Comparison of ENCODE assay signal across 37 mouse cellular contexts in the genomic region with DNA sequence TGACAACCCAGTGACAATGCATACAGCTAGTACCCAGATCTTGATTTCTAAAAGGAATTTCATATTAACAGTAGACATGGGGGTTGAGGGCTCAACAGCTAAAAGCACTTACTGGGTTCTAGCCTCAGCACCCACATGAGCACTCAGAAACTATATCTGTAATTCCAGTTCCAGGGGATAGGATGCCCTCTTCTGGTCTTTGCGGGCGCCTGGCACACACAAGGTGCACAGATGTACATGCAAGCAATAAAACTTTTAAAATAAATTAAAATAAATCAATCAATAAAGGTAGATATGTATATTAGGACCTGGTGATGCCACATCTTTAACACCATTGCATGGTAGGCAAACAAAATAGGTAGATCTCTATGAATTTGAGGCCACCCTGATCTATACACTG.
DNase-seq lines count a peak whose midpoint lies in the region; ATAC-seq and TF ChIP-seq lines count a peak whose summit lies in the region.
"Had no signal": no experiment of that assay in that cellular context is flagged by ENCODE, and none has a peak within 500 bp of the region (broad histone marks: within the 10 kb centered on the region; RNA-seq: fewer than 3 reads in every experiment).

No protein-coding gene starts in this region.

- no peak overlapping the region for H3K9ac ChIP-seq in heart, adult 2 months (ENCODE audit: low read depth, low read length)
- H3K9ac ChIP-seq in liver, postnatal 0 days (replicated peaks): no peak overlapping the region
- no peak overlapping the region for H3K9ac ChIP-seq in liver, embryonic 11.5 days (ENCODE audit: low read depth, low read length)
- H3K9ac ChIP-seq in stomach, postnatal 0 days (ENCODE audit: low read length): no peak overlapping the region
- H3K9ac ChIP-seq: embryonic facial prominence, embryonic 15.5 days; forebrain, embryonic 12.5 days; forebrain, postnatal 0 days; heart, embryonic 12.5 days; hindbrain, embryonic 15.5 days; limb, embryonic 13.5 days; liver, embryonic 12.5 days; midbrain, embryonic 15.5 days; neural tube, embryonic 15.5 days had no signal

- no peaks in the 10 kb centered on the region for H3K27me3 ChIP-seq in heart, adult 2 months (ENCODE audit: control insufficient read depth, insufficient read depth, low read length)
- H3K27me3 ChIP-seq in liver, postnatal 0 days (ENCODE audit: insufficient read depth, low read length): no peaks in the 10 kb centered on the region
- no peaks in the 10 kb centered on the region for H3K27me3 ChIP-seq in liver, embryonic 11.5 days (replicated peaks; ENCODE audit: control insufficient read depth, insufficient read depth, low read length)
- no peaks in the 10 kb centered on the region for H3K27me3 ChIP-seq in stomach, postnatal 0 days (ENCODE audit: control insufficient read depth, insufficient read depth, low read length)
- H3K27me3 ChIP-seq: embryonic facial prominence, embryonic 15.5 days; forebrain, embryonic 12.5 days; heart, embryonic 12.5 days; hindbrain, embryonic 15.5 days; limb, embryonic 13.5 days; liver, embryonic 12.5 days; midbrain, embryonic 15.5 days; neural tube, embryonic 15.5 days had no signal

- H3K9me3 ChIP-seq in liver, postnatal 0 days (ENCODE audit: low read length): no peaks in the 10 kb centered on the region
- H3K9me3 ChIP-seq in liver, embryonic 11.5 days (ENCODE audit: control insufficient read depth, low read length): no peaks in the 10 kb centered on the region
- H3K9me3 ChIP-seq in stomach, postnatal 0 days (ENCODE audit: control insufficient read depth, low read length): no peaks in the 10 kb centered on the region
- H3K9me3 ChIP-seq: embryonic facial prominence, embryonic 10.5 days; embryonic facial prominence, embryonic 15.5 days; forebrain, embryonic 12.5 days; G1E; heart, embryonic 12.5 days; hindbrain, embryonic 10.5 days; hindbrain, embryonic 15.5 days; limb, embryonic 13.5 days; liver, embryonic 12.5 days; midbrain, embryonic 10.5 days; midbrain, embryonic 15.5 days; neural tube, embryonic 15.5 days had no signal

- no peak for TF ChIP-seq EP300 in heart, adult 2 months (IDR thresholded peaks at IDR 0.05; ENCODE audit: insufficient read depth, low read depth, low read length)
- TF ChIP-seq EP300 in liver, postnatal 0 days (IDR thresholded peaks at IDR 0.05; ENCODE audit: low read depth): no peak
- no peak for TF ChIP-seq EP300 in stomach, postnatal 0 days (optimal IDR thresholded peaks at IDR 0.05)

- H3K4me3 ChIP-seq in heart, adult 2 months: no peak overlapping the region
- H3K4me3 ChIP-seq in liver, postnatal 0 days (ENCODE audit: low read depth, low read length): no peak overlapping the region
- H3K4me3 ChIP-seq in liver, embryonic 11.5 days (ENCODE audit: low read depth, low read length): no peak overlapping the region
- no peak overlapping the region for H3K4me3 ChIP-seq in stomach, postnatal 0 days (ENCODE audit: low read depth, low read length)
- H3K4me3 ChIP-seq: embryonic facial prominence, embryonic 10.5 days; embryonic facial prominence, embryonic 15.5 days; forebrain, embryonic 12.5 days; heart, embryonic 12.5 days; hindbrain, embryonic 10.5 days; hindbrain, embryonic 15.5 days; limb, embryonic 13.5 days; liver, embryonic 12.5 days; midbrain, embryonic 10.5 days; midbrain, embryonic 15.5 days; neural tube, embryonic 15.5 days had no signal

- H3K27ac ChIP-seq in heart, adult 2 months: no peak overlapping the region
- no peak overlapping the region for H3K27ac ChIP-seq in liver, postnatal 0 days (ENCODE audit: low read depth)
- no peak overlapping the region for H3K27ac ChIP-seq in liver, embryonic 11.5 days (ENCODE audit: low read depth, low read length)
- no peak overlapping the region for H3K27ac ChIP-seq in stomach, postnatal 0 days (replicated peaks)
- H3K27ac ChIP-seq: embryonic facial prominence, embryonic 10.5 days; embryonic facial prominence, embryonic 15.5 days; forebrain, embryonic 12.5 days; hindbrain, embryonic 10.5 days; hindbrain, embryonic 15.5 days; kidney, postnatal 0 days; limb, embryonic 13.5 days; liver, embryonic 12.5 days; midbrain, embryonic 10.5 days; midbrain, embryonic 15.5 days; neural tube, embryonic 15.5 days had no signal

- intact Hi-C loops in heart, adult 2 months (cut with DNase I): no loop called here
- intact Hi-C loops in heart, postnatal 36 days (cut with DNase I): loop anchor here (10.0 kb wide), 1 partner anchor 213 kb away; a partner anchor contains a TSS

- no peak for TF ChIP-seq POLR2A in heart, adult 2 months (IDR thresholded peaks at IDR 0.05; ENCODE audit: insufficient read depth, low read depth, low read length)

- no peak for DNase-seq in heart, adult 2 months
- DNase-seq in heart, postnatal 36 days: no peak
- no peak for DNase-seq in liver, postnatal 0 days
- no peak for DNase-seq in liver, embryonic 11.5 days (ENCODE audit: low spot score)
- DNase-seq in NIH3T3 (ENCODE audit: low read depth): peak; percentile 43
- no peak for DNase-seq in stomach, postnatal 0 days (ENCODE audit: low spot score)
- no peak for DNase-seq in cerebellum, postnatal 4 days (ENCODE audit: low spot score in 2 of 2)
- no peak for DNase-seq in B cell, adult 2 months
- DNase-seq: adrenal gland, adult 8-10 months; cerebellum, adult 11 months; cerebellum, adult 9-11 months; forebrain, postnatal 0 days; gastrocnemius, postnatal 25 days; heart, adult 18-20 months; heart, postnatal 10 days; kidney, adult 8-10 months; kidney, postnatal 4 days; lung, adult 18-20 months; lung, postnatal 10 days; retina, postnatal 1 day; right cerebral cortex, postnatal 14 days; thymus, postnatal 14 days had no signal

- ATAC-seq in liver, postnatal 0 days: no peak
- no peak for ATAC-seq in liver, embryonic 11.5 days (replicated peaks; ENCODE audit: low FRiP score)
- no peak for ATAC-seq in stomach, postnatal 0 days (ENCODE audit: low FRiP score, low TSS enrichment)
- ATAC-seq: activated CD4-positive, CD25-positive, alpha-beta regulatory T cell, adult 4 months; forebrain, postnatal 0 days; inflammation-experienced regulatory T-cells, adult 6 months; liver, embryonic 12.5 days; midbrain, embryonic 15.5 days had no signal

- H3K79me2 ChIP-seq in heart, adult 2 months (replicated peaks; ENCODE audit: control insufficient read depth, insufficient read depth, low read length): no peaks in the 10 kb centered on the region

- H3K36me3 ChIP-seq in heart, adult 2 months (ENCODE audit: control insufficient read depth, insufficient read depth, low read length): no peaks in the 10 kb centered on the region
- no peaks in the 10 kb centered on the region; the same call in 1 of the 2 replicates for H3K36me3 ChIP-seq in liver, postnatal 0 days (replicated peaks; ENCODE audit: insufficient read depth, low read length)
- H3K36me3 ChIP-seq in liver, embryonic 11.5 days (ENCODE audit: control insufficient read depth, insufficient read depth, low read length): no peaks in the 10 kb centered on the region
- no peaks in the 10 kb centered on the region for H3K36me3 ChIP-seq in stomach, postnatal 0 days (ENCODE audit: control insufficient read depth, insufficient read depth, low read length)
- H3K36me3 ChIP-seq: embryonic facial prominence, embryonic 10.5 days; embryonic facial prominence, embryonic 15.5 days; forebrain, embryonic 12.5 days; heart, embryonic 12.5 days; hindbrain, embryonic 10.5 days; hindbrain, embryonic 15.5 days; limb, embryonic 13.5 days; liver, embryonic 12.5 days; midbrain, embryonic 10.5 days; midbrain, embryonic 15.5 days; neural tube, embryonic 15.5 days had no signal

- TF ChIP-seq CTCF in heart, adult 2 months (IDR thresholded peaks at IDR 0.05): peak; percentile 44
- TF ChIP-seq CTCF in liver, postnatal 0 days (IDR thresholded peaks at IDR 0.05; ENCODE audit: low read depth): 0 out of 2 replicates have a peak, but pooled peaks have one; percentile 10
- TF ChIP-seq CTCF in stomach, postnatal 0 days (IDR thresholded peaks at IDR 0.05; ENCODE audit: low read depth): peak; percentile 42

- no peaks in the 10 kb centered on the region for H3K4me1 ChIP-seq in heart, adult 2 months (ENCODE audit: control insufficient read depth, insufficient read depth, low read length)
- H3K4me1 ChIP-seq in liver, postnatal 0 days (ENCODE audit: insufficient read depth): no peaks in the 10 kb centered on the region
- no peaks in the 10 kb centered on the region for H3K4me1 ChIP-seq in liver, embryonic 11.5 days (replicated peaks; ENCODE audit: control insufficient read depth, insufficient read depth, low read length)
- H3K4me1 ChIP-seq in stomach, postnatal 0 days (replicated peaks; ENCODE audit: control insufficient read depth, insufficient read depth): no peaks in the 10 kb centered on the region
- H3K4me1 ChIP-seq: embryonic facial prominence, embryonic 10.5 days; embryonic facial prominence, embryonic 15.5 days; forebrain, embryonic 12.5 days; heart, embryonic 12.5 days; hindbrain, embryonic 10.5 days; hindbrain, embryonic 15.5 days; limb, embryonic 13.5 days; liver, embryonic 12.5 days; midbrain, embryonic 10.5 days; midbrain, embryonic 15.5 days; neural tube, embryonic 15.5 days had no signal

- H3K4me2 ChIP-seq in liver, postnatal 0 days (ENCODE audit: low read depth, low read length): no peak overlapping the region
- no peak overlapping the region for H3K4me2 ChIP-seq in liver, embryonic 11.5 days
- no peak overlapping the region for H3K4me2 ChIP-seq in stomach, postnatal 0 days (replicated peaks; ENCODE audit: low read depth)
- H3K4me2 ChIP-seq: embryonic facial prominence, embryonic 15.5 days; forebrain, embryonic 12.5 days; heart, embryonic 12.5 days; hindbrain, embryonic 15.5 days; limb, embryonic 13.5 days; liver, embryonic 12.5 days; midbrain, embryonic 15.5 days; neural tube, embryonic 15.5 days had no signal

- WGBS in heart, adult 2 months: 95% methylated on average over 2 of the region's 2 CpGs
- WGBS in liver, postnatal 0 days (ENCODE audit: insufficient replicate concordance): 90% methylated on average over 2 of the region's 2 CpGs
- WGBS in liver, embryonic 11.5 days: 89% methylated on average over 2 of the region's 2 CpGs
- 94% methylated on average over 2 of the region's 2 CpGs for WGBS in stomach, postnatal 0 days
